Mouse (Mus musculus): Measurements from ENCODE around the gene Rnaseh1.

The Rnaseh1 gene

GRCm38 (mm10) chr12:28649141-28650110 is at the start of gene Rnaseh1:
Gene Rnaseh1 (plus strand): TSS chr12:28649602.
- DNase-seq (ENCODE audit: low spot score), result peak; percentile 94

GRCm38 (mm10) chr12:28602259-28602658 is 47.1 kb upstream of the Rnaseh1 start:
- no peak for DNase-seq (ENCODE audit: low spot score)

GRCm38 (mm10) chr12:28603494-28603893 is 45.9 kb upstream of the Rnaseh1 start:
- no peak for DNase-seq (ENCODE audit: low spot score)

GRCm38 (mm10) chr12:28607546-28608305 is 41.7 kb upstream of the Rnaseh1 start:
- no peak for DNase-seq (ENCODE audit: low spot score)

- DNase-seq (ENCODE audit: low spot score), result no peak
Observed at GRCm38 (mm10) chr12:28612391-28612790, 37.0 kb upstream of the Rnaseh1 start.

- no peak for DNase-seq (ENCODE audit: low spot score)
Observed at GRCm38 (mm10) chr12:28614401-28614800, 35.0 kb upstream of the Rnaseh1 start.

- no peak for DNase-seq (ENCODE audit: low spot score)
Observed at GRCm38 (mm10) chr12:28617297-28617696, 32.1 kb upstream of the Rnaseh1 start.

GRCm38 (mm10) chr12:28621451-28622166 is 27.8 kb upstream of the Rnaseh1 start:
- DNase-seq (ENCODE audit: low spot score), result peak; percentile 51

- DNase-seq (ENCODE audit: low spot score), result no peak
Observed at GRCm38 (mm10) chr12:28622167-28622532, 27.3 kb upstream of the Rnaseh1 start.

GRCm38 (mm10) chr12:28622641-28623040 is 26.8 kb upstream of the Rnaseh1 start:
- DNase-seq (ENCODE audit: low spot score), result no peak

- DNase-seq (ENCODE audit: low spot score), result no peak
Observed at GRCm38 (mm10) chr12:28623195-28623594, 26.2 kb upstream of the Rnaseh1 start, which contains the start of gene Colec11. Gene Colec11 (minus strand): TSS chr12:28623377.

- DNase-seq (ENCODE audit: low spot score), result no peak
Observed at GRCm38 (mm10) chr12:28624251-28624650, 25.2 kb upstream of the Rnaseh1 start.

GRCm38 (mm10) chr12:28625407-28625806 is 24.0 kb upstream of the Rnaseh1 start:
- no peak for DNase-seq (ENCODE audit: low spot score)

GRCm38 (mm10) chr12:28627092-28627491 is 22.3 kb upstream of the Rnaseh1 start:
- no peak for DNase-seq (ENCODE audit: low spot score)

GRCm38 (mm10) chr12:28628436-28628835 is 21.0 kb upstream of the Rnaseh1 start:
- peak; percentile 10 for DNase-seq (ENCODE audit: low spot score)

- no peak for DNase-seq (ENCODE audit: low spot score)
Observed at GRCm38 (mm10) chr12:28635058-28635534, 14.3 kb upstream of the Rnaseh1 start.

- DNase-seq (ENCODE audit: low spot score), result peak; percentile 97
Observed at GRCm38 (mm10) chr12:28635535-28636476, 13.6 kb upstream of the Rnaseh1 start, which contains the start of gene Rps7. Gene Rps7 (minus strand): TSS chr12:28635953.

- DNase-seq (ENCODE audit: low spot score), result no peak
Observed at GRCm38 (mm10) chr12:28636543-28636942, 12.9 kb upstream of the Rnaseh1 start.

GRCm38 (mm10) chr12:28638778-28639177 is 10.6 kb upstream of the Rnaseh1 start:
- DNase-seq (ENCODE audit: low spot score), result no peak

- DNase-seq (ENCODE audit: low spot score), result no peak
Observed at GRCm38 (mm10) chr12:28662628-28663027, 13.2 kb downstream of the Rnaseh1 start.

- DNase-seq (ENCODE audit: low spot score), result no peak
Observed at GRCm38 (mm10) chr12:28666734-28667133, 17.3 kb downstream of the Rnaseh1 start.
